Mouse (Mus musculus): Measurements from ENCODE around the gene Lhfp.
"Not testable (repeated sequence)": the region's sequence is repeated elsewhere in the genome, so short reads cannot be mapped to it uniquely, and the experiment has no call there.

Gene Lhfp

DNA sequence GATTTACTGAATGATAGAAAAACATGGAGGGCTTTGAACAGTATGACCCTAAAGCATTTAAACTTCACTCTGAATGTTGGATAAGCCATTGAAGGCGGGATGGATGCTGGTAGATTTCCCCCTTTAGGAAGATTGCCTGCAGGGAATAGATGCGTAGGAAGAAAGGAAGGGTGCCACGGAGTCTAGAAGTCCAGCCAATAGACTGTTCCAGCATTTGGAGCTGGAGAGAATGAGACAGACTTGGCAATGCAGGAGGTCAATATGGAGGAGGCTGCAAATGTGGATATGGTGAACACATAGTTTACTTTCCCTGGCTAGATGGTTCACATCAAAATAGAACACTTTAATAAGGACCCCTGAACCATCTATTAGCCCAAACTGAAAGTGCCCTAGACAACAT lies 58.9 kb downstream of the Lhfp start:
- DNase-seq (ENCODE audit: low read depth, low spot score) = no peak

DNA sequence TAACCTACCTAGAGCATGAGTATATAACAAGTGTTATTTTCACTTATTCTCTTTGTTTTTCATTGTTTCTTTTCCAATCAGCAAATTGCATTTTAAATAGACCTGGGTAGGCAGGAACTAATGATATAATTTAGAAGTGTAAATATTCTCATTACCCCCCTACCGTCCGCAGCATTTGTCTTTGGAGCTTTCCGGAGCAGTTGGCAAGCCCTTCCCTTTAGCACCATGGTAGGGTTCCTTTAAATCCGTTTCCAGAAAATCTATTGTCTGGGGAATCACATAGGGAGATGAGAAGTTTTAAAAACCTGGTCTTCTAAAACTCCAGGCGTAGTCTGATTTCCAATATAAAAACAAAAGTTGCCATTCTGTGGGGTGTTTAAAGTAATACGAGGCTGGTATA lies 59.5 kb downstream of the Lhfp start:
- no peak for DNase-seq (ENCODE audit: low read depth, low spot score)

DNA sequence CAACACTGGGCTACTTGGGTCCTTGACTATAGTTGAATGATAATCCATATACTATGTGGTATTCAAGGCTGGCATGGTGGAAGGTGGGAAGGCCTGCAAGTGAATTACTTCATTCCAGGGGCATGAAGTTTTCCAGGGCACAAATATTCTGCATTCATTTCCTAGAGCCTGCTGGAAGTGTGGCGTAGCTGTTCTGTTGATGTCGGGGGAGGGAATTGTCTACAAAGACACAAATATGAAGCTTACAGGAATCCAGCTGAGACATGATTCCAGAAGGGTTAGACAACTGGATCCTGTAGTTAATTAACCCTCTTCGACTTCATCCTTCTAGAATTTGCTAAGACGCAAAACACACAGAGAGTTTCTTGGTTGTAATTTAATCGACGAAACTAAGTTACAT lies 60.4 kb downstream of the Lhfp start:
- no peak for DNase-seq (ENCODE audit: low read depth, low spot score)

DNA sequence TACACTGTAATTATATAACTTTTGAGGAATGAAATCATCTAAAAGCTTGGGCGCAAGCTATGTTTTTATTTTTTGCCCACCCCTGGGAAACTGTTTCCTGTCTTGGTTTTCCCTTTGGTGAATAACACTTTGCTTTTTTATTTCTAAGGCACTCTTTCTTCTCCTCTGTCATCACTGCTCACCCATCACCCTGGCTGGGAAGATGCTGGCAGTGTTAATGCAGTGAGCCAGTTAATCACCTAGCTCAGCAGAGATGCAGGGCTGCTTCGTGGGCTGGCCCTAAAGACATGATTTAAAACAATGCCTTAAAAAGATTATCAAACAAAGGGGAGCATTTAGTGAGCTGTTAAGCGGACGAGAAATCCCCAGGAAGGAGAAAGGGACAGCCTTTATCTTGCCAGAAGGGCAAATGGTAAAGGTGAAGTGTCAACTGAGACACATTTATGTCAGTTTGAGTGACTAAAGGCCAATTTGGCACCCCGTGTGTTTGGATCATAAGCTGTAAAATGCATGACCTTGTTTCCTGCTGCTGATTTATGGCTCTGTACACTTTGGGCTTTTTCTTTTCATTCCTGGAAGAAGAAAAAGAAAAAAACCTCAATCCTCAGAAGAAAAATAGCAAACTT lies 60.9 kb downstream of the Lhfp start:
- DNase-seq (ENCODE audit: low read depth, low spot score) = no peak

DNA sequence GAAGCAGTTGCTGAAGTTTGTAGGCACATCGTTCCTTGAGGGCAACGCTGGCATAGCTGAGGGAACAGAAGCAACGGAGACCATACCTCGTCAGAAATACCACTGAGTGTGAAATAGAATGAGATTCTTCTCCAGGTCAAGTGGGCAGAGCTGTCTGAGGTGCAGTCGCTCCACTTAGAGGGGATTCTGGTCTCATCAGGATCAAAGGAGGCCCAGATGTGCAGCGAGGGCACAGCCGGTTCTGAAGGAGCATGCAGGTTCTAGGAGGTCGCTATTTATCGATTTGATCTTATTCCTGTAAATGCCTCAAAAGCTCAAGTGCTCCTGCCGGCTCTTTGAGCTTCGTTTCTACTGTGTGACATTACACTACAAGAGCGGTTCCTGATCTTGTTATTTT lies 61.4 kb downstream of the Lhfp start:
- DNase-seq (ENCODE audit: low read depth, low spot score) = no peak

DNA sequence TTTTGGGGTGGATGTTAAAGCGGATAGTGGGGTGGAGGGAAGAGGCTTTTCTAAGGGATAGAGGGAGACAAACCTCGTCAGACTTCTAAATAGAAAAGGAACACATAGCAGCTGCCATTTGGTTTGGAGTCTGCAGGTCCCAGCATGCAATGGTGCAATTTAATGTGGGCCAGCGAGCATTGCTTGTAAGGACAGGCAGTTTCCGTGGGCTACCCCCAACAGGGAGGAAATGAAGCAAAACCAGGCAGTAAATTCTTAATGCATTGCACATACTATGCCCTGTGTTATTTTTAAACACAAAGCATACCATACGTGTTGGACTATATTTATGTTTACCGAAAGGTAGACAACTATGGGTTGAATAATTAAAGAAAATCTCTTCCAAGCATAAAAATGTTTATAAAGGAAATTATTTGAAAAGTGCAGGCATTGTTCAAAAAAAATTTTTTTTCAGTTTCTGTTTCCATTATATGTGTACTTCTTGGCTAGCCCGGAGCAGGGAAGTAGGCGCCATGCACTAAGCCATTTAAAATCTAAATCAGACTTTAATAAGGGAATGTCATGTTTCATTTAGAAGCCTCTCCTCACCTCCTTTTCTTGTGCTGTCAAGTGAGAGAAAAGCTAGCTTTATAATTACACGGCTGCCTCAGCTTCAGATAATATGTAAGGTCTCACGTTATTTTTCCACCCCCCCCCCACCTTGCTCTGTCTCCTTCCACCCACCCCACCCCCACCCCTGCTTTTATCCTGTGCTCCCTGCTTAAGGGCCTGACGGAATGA lies 67.5 kb downstream of the Lhfp start:
- no peak for DNase-seq (ENCODE audit: low read depth, low spot score)

DNA sequence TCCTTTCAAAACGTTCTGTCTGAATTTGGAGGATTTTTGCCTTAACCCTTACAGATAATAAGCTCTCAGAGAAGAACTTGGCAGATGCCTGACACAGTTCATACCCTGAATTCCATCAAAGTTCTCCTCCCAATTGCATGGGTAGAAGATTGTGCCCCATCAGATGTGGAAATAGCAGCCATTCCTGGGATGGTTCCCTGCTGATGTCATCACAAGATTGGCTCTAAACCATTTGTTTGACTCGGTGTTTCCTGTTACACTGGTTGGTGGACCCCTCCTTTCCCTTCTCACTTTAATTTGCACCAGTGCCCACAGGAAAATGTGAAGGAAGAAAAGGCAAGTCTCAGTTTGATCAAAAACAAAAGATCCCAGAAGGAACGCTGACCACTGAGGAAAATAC lies 68.6 kb downstream of the Lhfp start:
- DNase-seq (ENCODE audit: low read depth, low spot score) = no peak

DNA sequence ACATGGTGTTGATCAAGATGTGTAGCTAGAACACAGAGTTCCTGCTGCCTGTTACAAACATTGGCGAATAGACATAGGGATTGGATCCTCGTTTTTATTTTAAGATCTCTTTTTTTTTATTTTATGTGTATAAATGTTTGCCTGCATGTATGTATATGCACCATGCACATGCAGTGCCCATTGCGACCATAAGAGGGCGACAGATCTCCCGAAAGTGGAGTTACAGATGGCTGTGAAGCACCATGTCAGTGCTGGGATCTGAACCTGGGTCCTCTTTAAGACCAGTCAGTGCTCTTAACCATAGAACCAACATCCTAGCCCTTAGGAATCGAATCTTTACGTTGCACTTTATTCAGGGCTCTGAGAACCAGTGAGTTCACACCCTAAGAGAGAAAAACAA lies 70.7 kb downstream of the Lhfp start:
- no peak for DNase-seq (ENCODE audit: low read depth, low spot score)

DNA sequence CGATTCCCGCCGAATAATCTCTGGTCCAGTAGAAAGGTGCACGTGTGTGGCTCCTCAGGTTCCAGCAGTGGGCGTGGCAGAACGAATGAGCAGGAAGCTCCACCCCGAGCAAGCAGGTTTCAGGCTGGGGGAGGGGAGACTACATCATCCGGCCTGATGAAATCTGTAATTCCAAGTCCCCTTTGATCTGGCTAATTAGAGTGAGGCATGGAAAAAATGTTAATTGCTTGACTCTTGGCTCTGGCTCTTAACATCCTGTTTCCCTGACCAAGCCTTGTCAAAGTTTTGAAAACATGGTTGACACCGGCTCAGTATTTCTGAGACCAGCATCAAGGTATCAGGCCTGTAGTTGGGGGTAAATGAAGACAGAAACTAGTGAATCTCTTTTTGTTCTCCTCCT lies 77.4 kb downstream of the Lhfp start:
- not testable (repeated sequence) for DNase-seq (ENCODE audit: low read depth, low spot score)

DNA sequence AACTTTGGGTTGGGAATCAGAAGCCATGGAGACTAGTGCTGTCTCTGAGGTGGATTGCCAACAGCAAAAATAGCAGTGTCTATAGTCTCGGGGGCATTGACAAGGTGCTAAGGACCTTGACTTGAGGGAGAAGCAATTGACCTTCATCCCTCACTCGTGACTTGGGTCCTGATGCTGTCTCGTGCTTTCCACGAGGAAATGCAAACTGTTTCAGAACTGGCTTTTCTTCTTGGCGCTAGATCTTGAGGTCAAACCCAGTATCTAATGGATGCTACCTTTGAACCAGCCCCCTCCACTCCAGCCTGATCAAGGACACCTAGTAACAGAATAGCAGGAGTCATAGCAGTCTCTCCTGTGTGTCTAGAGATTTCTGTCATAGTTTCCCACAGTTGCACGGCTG lies 78.7 kb downstream of the Lhfp start:
- DNase-seq (ENCODE audit: low read depth, low spot score) = no peak

DNA sequence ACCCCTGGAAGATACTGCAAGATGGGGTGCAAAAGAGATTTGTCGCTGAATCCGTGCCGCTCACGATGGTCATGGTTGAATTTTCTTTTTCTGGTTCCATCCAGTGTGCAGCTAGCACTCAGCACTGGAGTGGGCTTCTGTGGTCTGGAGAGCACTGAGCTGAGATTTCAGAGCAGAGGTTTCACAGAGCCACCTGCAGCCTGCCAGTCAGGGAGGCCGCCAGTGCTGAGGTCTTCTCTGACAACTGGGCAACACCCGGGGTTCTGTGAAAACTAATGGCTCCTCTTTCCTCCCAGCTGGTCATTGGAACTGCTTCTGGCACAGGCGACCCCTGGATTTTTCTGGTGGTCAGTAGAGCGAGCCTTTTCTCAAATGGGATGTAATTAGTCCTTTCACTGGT lies 84.2 kb downstream of the Lhfp start:
- no peak for DNase-seq (ENCODE audit: low read depth, low spot score)

DNA sequence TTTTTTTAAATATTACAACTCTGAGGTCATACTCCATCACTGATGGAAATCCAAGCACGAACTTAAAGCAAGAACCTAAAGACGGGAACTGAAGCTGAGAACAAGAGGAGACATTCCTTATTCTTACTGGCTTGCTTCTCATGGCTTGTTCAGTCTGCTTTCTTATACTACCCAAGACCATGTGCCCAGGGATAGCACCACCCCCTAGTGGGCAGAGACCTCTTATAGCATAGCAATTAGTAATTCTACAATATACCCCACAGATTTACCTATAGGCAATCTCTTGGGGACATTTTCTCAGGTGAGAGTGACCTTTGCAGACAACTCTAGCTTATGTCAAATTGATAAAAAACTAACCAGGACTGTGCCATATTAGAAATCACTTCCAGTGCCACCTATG lies 97.5 kb downstream of the Lhfp start:
- DNase-seq (ENCODE audit: low read depth, low spot score) = no peak

DNA sequence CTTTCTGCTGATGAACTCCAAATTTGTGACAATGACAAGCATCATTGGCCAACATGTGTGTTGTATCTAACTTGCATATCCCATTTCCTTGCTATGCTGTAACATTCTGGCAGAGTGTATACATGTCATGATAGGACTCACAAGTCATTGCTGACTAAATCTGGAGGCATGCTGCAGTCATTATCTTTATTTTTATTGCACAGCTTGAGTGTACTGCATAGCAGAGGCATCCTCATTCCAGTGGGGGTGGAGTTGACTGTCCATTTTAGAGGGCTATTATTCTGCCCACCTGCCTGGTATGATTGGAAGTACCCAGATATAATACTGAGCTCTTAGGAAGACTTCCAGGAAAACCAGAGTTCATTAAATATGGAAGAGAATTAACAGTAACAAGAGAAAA lies 97.9 kb downstream of the Lhfp start:
- DNase-seq (ENCODE audit: low read depth, low spot score) = no peak

DNA sequence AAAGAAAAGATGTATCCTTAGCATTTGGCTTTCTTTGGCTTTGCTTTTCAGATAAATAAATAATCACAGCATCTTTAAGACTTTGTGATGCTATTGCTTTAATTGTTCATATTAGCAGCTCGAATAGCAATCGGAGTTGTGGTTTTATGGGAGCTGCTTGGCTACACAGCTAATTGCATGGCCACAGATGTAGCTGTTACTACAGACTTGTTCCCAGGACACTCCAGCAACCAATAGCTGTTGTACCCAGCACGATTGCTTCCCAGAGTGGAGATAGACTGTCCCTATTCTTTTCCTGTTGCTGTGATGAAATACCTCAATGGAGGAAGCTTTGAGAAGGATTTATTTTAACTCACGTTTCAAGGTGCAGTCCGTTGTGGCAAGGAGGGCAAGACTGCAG lies 98.3 kb downstream of the Lhfp start:
- DNase-seq (ENCODE audit: low read depth, low spot score) = no peak

DNA sequence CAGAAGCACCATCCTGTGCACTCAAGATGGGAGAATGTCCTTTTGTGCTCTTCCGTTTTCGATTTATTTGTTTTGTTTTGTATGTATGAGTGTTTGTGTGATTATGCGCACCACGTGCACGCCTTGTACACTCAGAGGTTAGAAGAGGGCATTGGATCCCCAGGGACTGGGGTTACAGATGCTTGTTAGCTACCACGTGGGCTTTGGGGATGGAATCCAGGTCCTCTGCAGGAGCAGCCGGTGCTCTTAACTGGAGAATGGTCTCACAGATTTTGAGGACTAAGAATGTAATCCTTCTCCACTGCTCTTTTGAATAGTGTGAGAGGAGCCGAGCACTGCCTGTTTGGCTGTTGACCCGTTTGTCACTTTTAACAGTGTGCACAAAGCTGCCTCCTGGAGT lies 101.2 kb downstream of the Lhfp start:
- DNase-seq (ENCODE audit: low read depth, low spot score) = no peak

DNA sequence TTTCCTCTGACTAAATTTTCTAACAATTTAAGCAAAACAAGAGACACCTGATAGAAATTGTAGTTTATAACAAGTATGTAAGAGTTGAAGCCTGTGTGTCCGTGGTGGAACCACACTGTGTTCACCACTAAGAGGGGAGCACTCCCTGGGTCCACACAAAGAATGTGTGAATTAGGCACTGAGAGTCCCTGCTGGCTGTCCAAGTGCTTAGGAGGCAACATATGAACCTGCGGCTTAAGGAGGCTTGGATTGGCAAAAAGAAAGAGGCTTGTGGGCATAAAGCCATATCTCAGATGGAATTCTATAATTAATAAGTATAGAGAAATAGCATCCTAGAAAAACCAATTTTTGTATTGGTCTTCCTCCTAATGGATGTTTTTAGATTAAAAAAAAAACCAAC lies 104.2 kb downstream of the Lhfp start:
- DNase-seq (ENCODE audit: low read depth, low spot score) = no peak

DNA sequence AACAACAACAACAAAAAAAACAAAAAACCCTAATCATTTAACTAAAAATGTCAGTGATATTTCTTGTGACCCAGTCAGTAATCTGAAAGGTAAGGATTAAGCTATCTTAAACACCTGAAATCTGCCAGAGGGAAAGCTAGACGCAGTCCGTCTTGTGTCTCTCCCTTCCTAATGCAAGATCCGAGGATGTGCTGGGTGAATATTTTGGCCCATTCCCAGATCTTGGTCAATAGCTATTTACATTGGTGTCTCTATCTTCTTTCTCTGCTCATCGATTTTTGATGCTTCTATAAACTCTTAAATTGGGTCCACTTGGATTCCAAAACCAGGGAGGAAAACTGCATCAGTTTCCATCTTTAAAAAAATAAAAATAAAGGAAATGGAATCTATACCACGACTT lies 104.6 kb downstream of the Lhfp start:
- no peak for DNase-seq (ENCODE audit: low read depth, low spot score)

DNA sequence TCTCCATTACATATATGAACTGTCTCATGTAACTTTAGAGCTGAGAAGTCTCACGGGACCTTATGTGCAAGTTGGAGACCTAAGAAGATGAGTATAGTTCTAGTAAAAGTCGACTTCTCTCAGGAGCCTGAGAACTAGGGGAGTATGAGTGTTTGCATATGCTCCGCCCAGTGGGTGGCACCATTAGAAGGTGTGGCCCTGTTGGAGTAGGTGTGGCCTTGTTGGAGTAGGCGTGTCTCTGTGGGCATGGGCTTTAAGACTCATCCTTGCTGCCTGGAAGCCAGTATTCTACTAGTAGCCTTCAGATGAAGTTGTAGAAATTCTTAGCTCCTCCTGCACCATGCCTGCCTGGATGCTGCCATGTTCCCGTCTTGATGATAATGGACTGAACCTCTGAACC lies 105.7 kb downstream of the Lhfp start:
- no peak for DNase-seq (ENCODE audit: low read depth, low spot score)

DNA sequence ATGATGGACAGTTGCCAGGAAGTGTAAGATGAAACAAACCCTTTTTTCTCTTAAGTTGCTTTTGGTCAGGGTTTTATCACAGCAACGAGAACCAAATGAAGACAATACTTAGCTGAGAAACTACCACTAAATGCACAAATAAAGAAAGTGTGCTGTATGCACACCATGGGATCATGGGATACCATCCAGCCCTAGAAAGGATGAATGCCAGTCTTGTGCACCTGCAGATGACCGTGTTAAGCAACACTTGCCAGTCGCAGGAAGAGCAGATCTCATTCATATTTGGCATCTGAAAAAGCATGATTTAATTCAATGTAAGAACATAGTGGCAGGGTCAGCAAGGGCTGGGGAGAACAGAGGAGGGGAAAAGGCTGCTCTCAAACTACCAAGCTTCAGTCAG lies 107.4 kb downstream of the Lhfp start:
- DNase-seq (ENCODE audit: low read depth, low spot score) = no peak

DNA sequence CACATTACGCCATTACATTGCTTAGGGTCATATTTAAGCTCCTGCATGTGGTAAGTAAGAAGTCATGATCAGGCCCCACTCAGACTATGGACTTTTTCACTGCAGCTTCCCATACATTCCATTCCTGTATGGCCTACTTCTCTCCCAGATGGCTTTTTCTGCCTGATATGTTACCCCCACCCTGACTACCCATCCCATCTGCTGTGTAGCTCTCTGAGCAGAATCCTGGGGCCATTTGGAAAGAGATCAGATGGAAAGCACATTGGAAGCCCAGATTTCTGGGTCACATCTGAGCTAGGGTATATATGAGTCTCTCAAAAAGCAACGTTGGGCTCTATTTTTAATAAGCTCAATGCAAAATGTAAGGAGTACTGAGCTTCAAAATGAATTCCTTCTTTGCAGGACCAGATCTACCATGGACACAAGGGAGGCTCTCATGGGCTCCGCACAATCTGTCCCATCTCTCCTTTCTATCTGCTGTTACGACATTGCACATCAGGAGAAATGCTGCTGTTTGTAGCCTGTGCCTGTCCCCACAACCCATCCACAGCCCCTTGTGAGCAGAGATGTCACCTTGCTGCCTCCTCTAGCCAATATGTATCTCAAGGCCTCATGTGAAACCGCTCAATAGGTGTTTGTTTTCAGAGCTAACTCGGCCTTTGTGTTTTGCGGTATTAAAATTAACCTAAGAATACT lies 108.4 kb downstream of the Lhfp start:
- DNase-seq (ENCODE audit: low read depth, low spot score) = peak; percentile 58

DNA sequence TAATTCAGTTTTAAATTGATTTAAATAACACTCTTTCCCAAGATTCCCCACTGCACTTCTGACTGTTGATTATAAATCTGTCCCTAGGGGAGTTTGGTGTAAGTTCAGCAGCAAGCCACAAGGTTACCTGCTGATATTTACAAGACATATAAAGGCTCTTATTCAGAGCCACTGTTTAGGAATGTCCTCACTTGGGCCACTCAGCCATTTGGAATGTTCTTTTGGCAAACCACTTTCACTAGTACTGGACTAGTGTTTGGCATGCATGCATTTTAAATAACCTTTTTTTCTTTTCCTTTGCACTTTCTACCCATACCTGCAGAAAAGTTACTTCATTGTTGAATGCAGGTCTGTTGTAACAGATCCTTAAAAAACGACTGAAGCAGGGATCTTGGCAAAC lies 109.8 kb downstream of the Lhfp start:
- DNase-seq (ENCODE audit: low read depth, low spot score) = no peak

DNA sequence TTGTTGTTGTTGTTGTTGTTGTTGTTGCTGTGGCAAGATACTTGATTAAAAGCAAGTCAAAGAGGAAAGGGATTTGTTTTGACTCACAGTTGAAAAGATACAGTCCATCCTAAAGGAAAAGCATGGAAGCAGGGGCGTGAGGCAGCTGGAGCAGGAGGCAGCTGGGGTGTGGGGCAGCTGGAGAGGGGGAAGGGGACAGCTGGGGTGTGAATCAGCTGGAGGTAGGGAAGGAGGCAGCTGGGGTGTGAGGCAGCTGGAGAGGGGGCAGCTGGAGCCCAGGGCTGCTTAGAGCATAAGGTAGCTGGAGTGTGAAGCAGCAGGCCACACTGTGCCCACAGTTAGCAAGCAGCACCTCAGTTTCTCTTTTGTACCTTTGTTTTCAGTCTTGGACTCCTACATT lies 110.3 kb downstream of the Lhfp start:
- no peak for DNase-seq (ENCODE audit: low read depth, low spot score)

DNA sequence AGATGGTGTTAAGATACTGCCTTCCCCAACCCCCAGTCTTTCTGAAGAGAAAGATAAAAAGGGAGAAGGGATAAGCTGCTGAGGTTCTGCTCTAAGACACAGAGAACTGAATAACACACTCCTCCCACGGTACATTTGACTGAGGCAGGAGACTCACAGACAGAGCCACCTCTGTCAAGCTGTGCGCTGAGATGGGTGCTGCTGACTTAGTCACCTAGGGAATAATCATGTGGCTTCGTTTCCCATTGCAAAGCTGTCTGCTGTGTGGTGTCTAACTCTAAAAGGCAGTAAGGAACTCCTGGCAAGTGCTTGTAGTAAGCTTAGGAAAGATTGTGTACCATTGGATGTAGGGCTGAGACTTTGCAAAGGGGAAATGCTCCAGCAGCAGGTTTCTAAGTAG lies 120.6 kb downstream of the Lhfp start:
- DNase-seq (ENCODE audit: low read depth, low spot score) = peak; percentile 72

Measured in telencephalon, adult 2 months (tissue).